Mouse (Mus musculus) embryonic fibroblast, embryonic 13.5 days (primary cell): ENCODE results near the gene Wap. TPM values are rescaled to one million over a fixed set of nuclear protein-coding genes. Genes with fewer than 3 reads are reported as not detected.

ENCODE experiments used
- H3K27ac ChIP-seq: 2 replicates; pipeline ENCODE4 v1.5.1; 2012; ENCODE audit warnings: low read length, control low read depth, inconsistent platforms; ENCODE audit not compliant: insufficient read depth
- H3K4me1 ChIP-seq: 2 replicates; pipeline ENCODE4 v1.6.1; 2011; ENCODE audit warnings: low read length; ENCODE audit not compliant: control insufficient read depth, insufficient read depth
- H3K4me3 ChIP-seq: 2 replicates; pipeline ENCODE4 v1.5.1; 2011; ENCODE audit warnings: mild to moderate bottlenecking, control low read depth, low read length; ENCODE audit not compliant: insufficient read depth
- CTCF ChIP-seq: IDR thresholded peaks from 2 replicates; pipeline ENCODE4 v1.5.1; 2011; ENCODE audit warnings: mild to moderate bottlenecking, control low read depth, low read length, moderate library complexity, borderline replicate concordance; ENCODE audit not compliant: insufficient read depth
- POLR2A ChIP-seq: IDR thresholded peaks from 2 replicates; pipeline ENCODE4 v1.6.1; 2011; ENCODE audit warnings: low read depth, mild to moderate bottlenecking, control low read depth, low read length, moderate library complexity
- polyA plus RNA-seq: library from polyadenylated mRNA; stranded (reverse); fragments of >200 nt; gene quantifications from 2 replicates; pipeline ENCODE4 v1.2.4, GENCODE M21; 2011; ENCODE audit warnings: low read depth; ENCODE audit not compliant: missing spikeins, insufficient read length

Gene Wap
- polyA plus RNA-seq, 1 experiment: not detected

GRCm38 (mm10) chr11:6588295-6588694, 50.1 kb downstream of the Wap start:
- no peak for TF ChIP-seq POLR2A
- no peak for TF ChIP-seq CTCF
- Histone ChIP-seq H3K4me3 (no peak overlapping the region), H3K4me1 (peaks cover 6% of the 10 kb centered on the region)

DNA sequence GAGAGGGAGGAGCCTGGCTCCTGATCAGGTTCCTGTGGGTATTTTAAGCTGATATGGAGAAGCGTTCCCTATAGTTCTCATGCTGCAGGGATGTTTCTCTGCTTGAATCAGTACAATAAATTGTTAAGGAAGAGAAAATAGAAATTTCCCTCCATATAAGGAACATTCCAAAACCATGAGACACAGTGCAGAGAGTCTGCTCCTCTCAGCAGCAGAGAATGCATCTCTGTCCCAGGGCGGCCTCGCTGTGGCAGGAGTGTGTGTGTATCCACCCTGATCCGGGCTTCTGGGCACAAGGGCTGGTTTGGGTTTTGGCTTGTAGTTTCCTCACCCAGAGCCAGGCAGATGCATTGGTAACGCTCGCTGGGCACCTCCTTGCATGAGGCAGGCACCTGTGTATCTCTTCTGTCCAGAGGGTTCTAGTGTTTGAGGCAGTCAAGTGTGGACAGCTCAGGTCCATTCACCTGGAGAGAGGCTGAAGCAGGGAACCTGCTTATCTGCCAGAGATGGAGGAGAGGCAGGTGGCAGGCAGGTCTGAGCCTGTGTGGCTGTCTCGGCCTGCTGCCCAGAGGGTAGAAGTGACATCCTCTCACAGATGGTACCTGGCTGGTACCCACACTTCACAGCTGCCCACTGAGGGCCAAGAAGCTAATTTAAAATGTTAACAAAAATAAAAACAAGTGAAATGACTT, 51.0 kb downstream of the Wap start:
- peaks cover 6% of the 10 kb centered on the region for H3K4me1 ChIP-seq
- peak overlapping the region; percentile 99 for H3K27ac ChIP-seq
- no peak overlapping the region for H3K4me3 ChIP-seq
- TF ChIP-seq POLR2A (peak; percentile 52), CTCF (no peak)

More at GRCm38 (mm10) chr11:6588295-6588694, 50.1 kb downstream of the Wap start:
- H3K27ac ChIP-seq: no peak overlapping the region

GRCm38 (mm10) chr11:6586660-6587059, 51.8 kb downstream of the Wap start:
- TF ChIP-seq CTCF: no peak
- no peak for TF ChIP-seq POLR2A
- H3K4me3 ChIP-seq: no peak overlapping the region
- H3K4me1 ChIP-seq: peaks cover 6% of the 10 kb centered on the region

DNA sequence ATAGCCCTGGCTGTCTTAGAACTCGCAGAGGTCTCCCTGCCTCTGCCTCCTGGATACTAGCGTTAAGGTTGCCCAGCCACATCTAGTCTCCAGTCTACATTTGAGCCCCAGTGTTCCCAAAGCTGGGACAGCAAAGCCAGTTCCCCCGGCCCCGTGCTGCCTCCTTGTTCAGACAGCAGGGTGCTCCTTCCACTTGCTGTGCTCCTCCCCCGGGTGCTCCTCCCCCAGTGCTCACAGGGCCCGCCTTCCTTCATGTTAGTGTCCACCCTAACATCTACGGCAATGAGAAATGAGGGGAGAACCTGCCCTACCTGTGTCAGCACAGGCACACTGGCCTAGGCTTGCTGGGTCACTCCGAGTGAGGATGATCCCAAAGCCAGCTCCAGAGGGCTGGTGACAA, 52.7 kb downstream of the Wap start:
- Histone ChIP-seq H3K27ac (peak overlapping the region; percentile 99), H3K4me3 (no peak overlapping the region), H3K4me1 (peaks cover 6% of the 10 kb centered on the region)
- TF ChIP-seq CTCF (no peak), POLR2A (no peak)

More at GRCm38 (mm10) chr11:6586660-6587059, 51.8 kb downstream of the Wap start:
- peak overlapping the region; percentile 99 for H3K27ac ChIP-seq

Other genes with a start within 250 kb of the Wap start
- 18.5 and 22.0 TPM in 2 replicates for gene Zmiz2, start 249.6 kb downstream of the Wap start, polyA plus RNA-seq
- 2,412 and 2,425 TPM in 2 replicates for gene Ppia, start 223.2 kb downstream of the Wap start, polyA plus RNA-seq
- 55.9 and 74.5 TPM in 2 replicates for gene H2afv, start 194.2 kb downstream of the Wap start, polyA plus RNA-seq
- gene Purb, start 162.7 kb downstream of the Wap start, polyA plus RNA-seq: 38.7 and 43.2 TPM in 2 replicates
- 0.11 TPM in 1 of 2 replicates, not detected in the other for gene Myo1g, start 117.7 kb downstream of the Wap start, polyA plus RNA-seq
- 85.9 and 90.2 TPM in 2 replicates for gene Ccm2, start 91.8 kb downstream of the Wap start, polyA plus RNA-seq
- 6.7 and 7.0 TPM in 2 replicates for gene Nacad, start 32.6 kb downstream of the Wap start, polyA plus RNA-seq
- 41.4 and 42.8 TPM in 2 replicates for gene Tbrg4, start 12.6 kb downstream of the Wap start, polyA plus RNA-seq
- 6.7 and 14.5 TPM in 2 replicates for gene Ramp3, start 19.9 kb upstream of the Wap start, polyA plus RNA-seq
- gene Gm11983, start 199.0 kb upstream of the Wap start, polyA plus RNA-seq: not detected in 2 replicates